Mouse (Mus musculus) C2C12 (cell line): Measurements from ENCODE around the gene Ttyh2.

Source experiments
- CEBPB ChIP-seq: IDR thresholded peaks from one replicate; pipeline ENCODE4 v1.6.1; 2011; ENCODE audit warnings: low read depth, mild to moderate bottlenecking, control low read depth, moderate library complexity
- CTCF ChIP-seq: IDR thresholded peaks from one replicate; pipeline ENCODE4 v1.5.1; 2011; ENCODE audit not compliant: control insufficient read depth, insufficient read depth, insufficient read length
- MYOG ChIP-seq: IDR thresholded peaks from one replicate; pipeline ENCODE4 v1.6.1; 2011; ENCODE audit not compliant: control insufficient read depth, insufficient read length; ENCODE audit errors: extremely low read depth
- USF1 ChIP-seq: IDR thresholded peaks from one replicate; pipeline ENCODE4 v1.6.1; 2011; ENCODE audit warnings: low read depth, mild to moderate bottlenecking, control low read depth, moderate library complexity

DNA sequence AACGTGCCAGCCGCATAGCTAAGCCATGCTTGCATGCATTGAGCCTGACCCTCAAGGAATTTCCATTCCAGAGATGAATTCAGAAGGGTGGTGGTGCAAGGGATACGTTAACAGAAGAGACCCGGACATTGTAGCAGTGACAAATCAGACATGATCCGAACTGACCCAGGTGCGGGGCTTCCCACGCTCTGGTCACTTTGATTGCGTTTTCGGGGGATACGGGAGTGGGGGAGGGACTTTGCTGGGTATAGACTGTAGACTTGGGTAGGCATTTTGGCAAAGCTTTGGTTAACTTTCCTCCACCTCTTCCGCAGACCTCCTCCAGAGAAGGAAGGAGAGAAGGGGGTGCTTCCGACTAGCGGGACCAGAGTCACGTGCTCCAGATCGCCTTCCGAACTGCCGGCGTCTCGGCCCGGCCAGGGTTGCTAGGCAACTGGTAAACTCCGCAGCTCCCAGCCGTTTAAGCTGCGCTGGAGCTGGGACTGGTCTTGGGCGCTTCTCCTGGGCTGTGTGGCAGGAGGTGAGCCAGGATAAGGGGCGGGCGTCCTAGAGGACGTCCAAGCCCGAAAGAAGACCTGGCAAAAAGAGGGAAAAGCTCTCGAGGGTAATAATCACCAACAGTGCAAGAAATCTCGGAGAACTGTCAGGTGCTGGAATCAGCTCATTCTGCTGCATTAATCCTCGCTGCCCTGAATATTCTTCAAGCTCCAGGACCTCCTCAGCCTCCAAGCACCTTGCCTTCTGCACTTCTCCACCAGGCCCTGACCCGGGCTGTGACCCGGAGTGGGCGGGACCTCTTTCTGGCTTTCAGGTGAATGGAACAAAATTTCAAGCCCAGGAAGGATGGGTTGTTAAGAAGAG lies 52.0 kb downstream of the Ttyh2 start, which contains the start of gene Dnaic2:
- no peak for TF ChIP-seq CEBPB
- TF ChIP-seq MYOG = no peak
- no peak for TF ChIP-seq CTCF
- no peak for TF ChIP-seq USF1
